Mouse (Mus musculus) heart, adult 18-20 months (tissue): Measurements from ENCODE around the gene Cnih3. TPM values are rescaled to one million over a fixed set of nuclear protein-coding genes. Genes with fewer than 3 reads are reported as not detected.

ENCODE experiments used
- DNase-seq, 2 experiments: peaks; one replicate each; pipeline ENCODE4 v3.0.0; 2021 to 2022; ENCODE audit warnings: mixed read lengths in 1 of 2
- long read RNA-seq, 2 experiments: library from polyadenylated mRNA; stranded (forward); transcript quantifications; one replicate each; pipeline ENCODE4 v2.0.0; 2021
- total RNA-seq, 2 experiments: library from RNA; stranded (reverse); gene quantifications; 2 replicates each; pipeline ENCODE4 v1.2.3; 2021

Gene Cnih3
- not detected for total RNA-seq
- long read RNA-seq, experiment 1, result 0 reads
- long read RNA-seq, experiment 2, result 0 reads

DNA sequence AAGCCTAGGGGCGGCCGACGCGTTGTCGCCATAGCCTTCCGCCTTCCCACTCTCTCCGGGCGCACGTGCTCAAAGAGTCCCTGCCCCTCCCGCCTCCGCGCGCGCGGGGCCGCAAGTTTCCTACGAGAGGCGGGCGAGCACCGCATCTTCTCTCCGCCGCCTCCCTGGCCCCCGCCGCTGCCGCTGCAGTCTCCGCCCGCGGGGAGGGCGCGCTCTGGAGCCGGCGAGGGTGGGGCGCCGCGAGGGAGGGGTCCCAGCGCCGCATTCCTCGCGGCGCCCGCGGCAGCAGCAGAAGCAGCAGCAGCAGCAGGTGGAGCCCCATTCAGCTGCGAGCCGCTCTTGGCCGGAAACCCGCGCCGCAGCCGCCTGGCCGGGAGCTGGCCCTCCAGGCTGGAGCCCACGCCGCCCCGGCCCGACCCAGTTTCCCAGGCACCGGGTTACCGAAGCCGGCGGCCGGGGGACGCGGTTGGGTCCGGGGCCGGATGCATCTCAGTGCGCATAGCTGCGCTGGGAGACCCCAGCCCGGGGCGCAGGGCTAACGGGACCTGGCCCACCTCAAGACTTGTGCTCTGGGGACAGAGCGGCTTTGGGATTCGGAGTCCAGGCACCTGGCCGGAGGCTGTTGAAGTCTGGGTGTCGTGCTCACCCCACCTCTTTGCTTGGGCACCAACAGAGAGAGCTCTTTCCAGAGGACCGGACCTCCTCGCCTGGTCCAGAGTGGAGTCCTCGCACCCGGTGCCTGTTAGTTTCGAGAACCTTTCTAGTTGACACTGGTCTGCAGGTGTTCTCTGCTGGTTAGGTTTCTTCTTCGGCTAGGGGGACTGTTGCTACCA lies at the start of gene Cnih3:
Cnih3 (plus strand) TSS at position 262 of the 833 bp plus-strand sequence.
- peak; percentile 25 to 34 for DNase-seq

DNA sequence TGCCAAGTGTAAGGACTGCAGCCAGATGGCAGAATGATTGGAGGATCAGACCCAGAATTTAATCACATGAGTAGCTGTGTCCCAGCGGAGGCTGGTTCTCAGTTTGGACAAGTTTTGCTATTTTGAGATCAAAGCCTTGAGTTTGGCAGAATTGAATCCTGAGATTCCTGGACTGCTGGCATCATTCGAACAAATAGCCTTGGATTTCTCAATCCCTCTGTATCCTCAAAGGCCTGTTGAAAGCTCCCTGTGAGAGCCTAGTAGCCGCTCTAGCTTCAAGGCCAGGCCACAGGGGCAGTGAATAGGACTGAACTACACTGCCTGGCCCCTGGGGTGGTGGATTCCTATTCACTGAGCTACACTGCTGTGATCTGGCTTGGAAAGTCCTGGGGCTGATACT lies 44.4 kb upstream of the Cnih3 start:
- DNase-seq, result peak in 1 of 2 experiments; percentile 4

DNA sequence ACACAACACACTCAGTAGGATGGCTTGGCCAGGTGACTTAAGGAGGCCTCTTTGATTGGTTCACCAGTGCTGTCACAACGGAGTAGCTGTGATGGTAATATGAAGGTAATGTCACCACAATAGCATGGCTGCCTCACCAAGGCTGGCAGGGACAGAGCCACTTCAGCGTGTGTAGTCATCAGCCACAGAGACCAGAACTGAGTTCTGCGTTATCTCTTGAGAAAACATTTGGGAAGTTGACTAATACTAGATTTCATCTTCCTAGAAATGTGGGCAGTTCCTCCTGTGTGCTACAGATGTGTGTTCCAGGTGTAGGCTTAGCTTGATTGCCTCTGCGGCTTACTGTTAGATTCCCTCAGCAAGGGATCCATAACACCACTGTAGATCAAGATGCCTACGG lies 41.7 kb upstream of the Cnih3 start:
- DNase-seq, result no peak

DNA sequence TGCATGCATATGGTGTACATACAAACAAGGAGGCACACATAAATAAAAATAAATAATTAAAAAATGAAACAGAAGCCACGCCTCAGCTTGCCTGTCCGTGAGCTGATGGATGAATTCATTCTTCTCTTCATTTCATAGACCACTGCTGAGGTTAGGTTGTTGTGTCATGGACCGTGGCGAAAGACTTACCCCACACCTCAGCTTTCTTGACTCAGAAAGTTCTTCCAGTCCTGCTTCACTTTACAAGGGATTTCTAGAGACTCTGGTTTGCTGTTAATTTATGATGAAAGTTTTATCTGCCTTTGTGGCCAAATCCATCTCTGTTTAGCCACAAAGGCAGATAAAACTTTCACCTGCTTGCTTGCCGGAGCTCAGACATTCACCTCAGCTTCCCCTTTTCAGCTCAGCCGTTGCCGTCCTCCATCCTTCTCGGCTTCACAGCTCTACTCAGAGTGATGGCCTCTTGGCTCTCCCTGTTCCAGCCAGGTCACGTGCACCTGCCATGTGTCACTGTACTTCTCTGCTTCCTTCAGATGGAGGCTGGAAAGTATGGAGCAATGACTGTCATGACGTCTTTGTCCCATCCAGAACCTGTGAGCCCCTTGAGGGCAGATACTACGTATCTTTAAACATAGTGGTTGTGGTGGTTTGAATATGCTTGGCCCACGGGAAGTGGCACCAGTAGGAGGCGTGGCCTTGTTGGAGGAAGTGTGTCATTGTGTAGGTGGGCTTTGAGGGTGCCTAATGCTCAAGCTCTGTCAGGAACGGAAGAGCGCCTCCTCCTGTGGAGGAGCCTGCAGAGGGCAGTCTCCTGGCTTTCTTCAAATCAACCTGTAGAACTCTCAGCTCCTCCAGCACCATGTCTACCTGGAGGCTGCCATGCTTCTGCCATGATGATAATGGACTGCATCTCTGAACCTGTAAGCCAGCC lies 40.0 kb upstream of the Cnih3 start:
- DNase-seq, result no peak

DNA sequence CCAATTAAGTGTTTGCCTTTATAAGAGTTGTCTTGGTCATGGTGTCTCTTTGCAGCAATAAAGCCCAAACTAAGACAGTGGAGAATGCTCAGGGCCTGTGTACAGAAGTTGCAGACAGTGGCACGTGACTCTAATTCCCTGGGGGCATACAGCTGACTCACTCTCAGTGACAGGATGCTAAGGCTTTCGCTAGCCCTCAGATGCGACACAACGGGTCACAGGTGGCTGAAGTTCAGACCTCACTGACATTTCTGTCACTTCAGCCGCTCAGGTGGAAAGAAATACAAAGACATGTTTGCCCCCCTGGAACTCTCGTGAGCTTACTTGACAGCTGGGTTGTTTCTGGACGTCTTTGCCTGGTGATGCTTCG lies 39.4 kb upstream of the Cnih3 start:
- no peak for DNase-seq

DNA sequence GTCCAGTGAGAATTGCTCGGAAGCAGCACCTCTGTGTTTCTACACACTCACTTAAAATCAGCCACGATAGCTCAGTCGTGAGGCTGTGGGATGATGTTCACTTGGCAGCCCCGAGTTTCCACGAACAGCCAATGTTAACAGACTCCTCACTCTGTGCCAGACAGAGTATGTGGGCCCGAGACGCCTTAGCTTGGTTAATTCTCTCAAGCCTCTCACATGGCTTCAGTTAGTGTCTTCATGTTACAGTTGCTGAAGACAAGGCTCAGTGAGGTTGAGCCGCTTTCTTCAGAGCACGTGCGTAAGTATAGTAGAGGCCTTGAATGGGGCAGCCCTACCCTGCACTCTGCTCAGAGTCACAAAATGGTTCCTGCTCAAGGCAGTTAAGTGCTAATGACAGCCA lies 38.1 kb upstream of the Cnih3 start:
- DNase-seq, result no peak

DNA sequence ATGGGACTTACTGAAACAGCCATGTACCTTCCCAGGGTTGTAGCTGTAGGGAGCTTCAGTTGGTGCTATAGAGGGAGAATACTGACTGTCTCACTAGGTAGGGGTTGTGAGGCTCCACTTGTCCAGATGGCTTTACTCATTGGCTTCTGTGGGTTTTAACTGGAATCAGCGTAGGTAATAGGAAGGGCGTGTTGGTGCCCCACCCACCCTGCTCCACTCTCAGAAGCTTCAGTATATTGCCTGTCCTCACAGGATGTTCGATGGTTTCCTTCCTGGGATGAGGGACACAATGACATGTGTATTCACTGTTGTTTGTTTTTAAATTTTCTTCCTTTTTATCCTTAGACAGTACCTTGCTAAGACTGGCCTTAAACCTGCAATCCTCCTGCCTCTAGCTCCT lies 37.1 kb upstream of the Cnih3 start:
- no peak for DNase-seq

DNA sequence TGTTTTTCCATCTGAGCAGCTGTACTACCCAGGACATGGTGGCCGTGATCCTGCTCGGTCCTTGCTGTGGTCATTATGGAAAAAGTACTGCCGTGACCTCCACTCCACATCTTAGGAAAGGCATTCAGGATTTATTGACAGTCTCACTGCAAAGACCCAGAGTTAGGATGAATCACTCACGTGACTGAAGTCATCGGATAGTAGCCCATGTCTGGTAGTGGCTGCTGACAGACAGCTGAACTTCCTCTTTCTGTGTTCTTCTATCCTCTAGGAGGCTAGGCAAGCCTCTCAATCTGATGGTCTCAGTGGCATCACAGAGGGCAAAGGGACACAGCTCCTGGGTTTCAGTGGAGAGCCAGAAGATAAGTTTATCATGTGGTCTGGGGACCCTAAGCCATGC lies 35.9 kb upstream of the Cnih3 start:
- DNase-seq, result no peak

DNA sequence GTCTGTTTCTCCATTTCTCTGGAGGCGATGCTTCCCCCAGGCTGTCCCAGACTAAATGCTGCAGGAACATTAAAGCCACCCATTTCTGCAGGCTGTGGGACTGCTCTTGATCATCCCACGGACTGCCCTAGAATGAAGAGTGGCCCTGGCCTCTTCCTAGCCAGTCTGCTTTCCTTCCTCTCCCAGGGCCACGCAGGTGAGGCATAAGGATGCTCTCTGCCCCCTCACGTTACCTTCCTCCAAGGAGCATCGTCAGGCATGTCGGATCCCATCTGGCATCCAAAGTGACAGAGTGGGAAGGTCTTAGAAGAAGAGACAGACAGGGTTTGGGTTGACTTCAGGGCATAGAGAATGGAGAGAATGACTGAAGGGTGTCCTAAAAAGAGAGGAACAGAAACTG lies 33.0 kb upstream of the Cnih3 start:
- no peak for DNase-seq

DNA sequence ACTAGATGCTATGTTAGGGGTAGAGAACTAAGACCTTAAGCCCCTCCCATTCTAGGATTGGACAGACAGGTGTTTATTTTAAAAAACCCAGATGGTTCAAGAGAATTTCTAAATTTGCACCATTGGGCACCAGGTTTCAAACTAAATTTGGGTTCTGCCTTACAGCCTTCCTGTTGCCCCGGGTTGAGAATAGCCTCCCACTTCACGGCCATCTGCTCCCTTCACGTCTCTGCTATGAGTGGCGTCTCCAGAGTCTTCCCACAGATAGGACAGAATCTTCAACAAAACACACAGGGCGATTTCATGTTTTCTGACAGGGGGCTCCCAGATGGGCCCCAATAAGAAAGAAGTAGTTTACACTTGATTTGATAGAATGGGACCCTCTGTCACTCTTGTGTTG lies 31.3 kb upstream of the Cnih3 start:
- DNase-seq, result no peak

DNA sequence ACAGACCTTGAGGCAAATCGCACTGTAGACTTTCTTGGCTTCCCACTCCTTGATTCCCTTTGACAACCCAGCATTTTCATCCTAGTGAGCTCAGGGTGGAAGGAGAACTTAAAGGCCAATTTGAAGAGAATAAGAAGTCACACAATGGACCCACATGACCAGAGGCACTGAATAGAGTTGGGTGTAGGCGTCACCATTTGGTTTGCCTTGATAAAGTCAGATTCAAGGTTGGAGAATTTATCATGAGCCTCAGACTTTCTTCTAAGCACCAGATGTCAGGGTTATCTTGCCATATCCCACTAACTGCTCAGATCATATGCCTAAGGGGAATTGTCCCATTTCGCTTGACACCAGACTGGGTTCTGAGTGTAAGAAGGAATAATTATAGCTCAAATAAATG lies 29.3 kb upstream of the Cnih3 start:
- no peak for DNase-seq

DNA sequence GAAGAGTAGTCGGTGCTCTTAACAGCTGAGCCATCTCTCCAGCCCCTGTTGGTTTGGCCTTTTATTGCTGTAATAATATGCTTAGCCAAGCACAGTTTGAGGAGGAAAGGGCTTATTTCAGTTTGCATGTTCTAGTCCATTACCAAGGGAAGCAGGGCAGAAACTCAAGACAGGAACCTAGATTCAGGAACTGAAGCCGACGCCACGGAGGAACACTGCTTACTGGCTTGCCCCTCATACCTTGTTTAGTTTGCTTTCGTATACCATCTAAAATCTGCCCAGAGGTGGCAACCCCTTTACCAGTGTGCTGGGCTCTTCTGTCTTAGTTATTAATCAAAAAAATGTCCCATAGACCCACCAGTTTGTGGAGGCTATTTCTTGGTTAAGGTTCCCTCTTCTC lies 25.3 kb upstream of the Cnih3 start:
- no peak for DNase-seq

DNA sequence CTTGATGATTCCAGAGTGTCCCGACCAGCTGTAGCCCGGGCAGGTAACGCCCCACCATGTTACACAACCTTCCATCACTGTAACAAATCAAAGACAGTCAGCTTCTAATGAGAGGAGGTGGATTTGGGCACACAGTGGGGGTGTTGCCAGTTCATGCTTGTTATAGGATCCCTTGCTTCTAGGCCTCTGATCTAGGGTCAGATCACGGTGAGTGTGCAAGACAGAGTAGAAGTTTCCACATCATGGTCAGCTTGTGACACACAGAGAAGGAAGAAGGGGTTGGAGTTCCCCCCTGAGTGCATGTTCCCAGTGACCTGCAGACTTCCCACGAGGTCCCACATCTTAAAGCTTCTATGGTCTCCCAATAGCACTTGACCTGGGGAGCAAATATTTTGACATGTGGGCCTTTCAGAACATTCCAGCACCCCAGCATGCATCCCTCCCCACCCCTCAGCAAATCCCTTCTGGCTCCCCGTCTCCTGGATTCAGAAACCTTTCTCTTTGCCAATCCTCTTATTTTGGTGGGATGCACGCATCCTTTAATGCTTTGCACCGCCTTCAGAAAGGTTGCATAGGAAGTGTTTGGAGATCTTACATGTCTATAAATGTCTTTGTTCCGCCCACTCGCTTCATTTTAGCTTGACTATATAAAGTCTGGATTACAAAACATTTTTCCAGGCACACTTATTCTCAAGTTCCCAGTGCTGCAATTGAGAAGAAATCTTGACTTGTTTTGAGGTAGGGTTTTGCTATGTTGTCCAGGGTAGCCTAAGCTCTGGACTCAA lies 24.6 kb upstream of the Cnih3 start:
- no peak for DNase-seq

DNA sequence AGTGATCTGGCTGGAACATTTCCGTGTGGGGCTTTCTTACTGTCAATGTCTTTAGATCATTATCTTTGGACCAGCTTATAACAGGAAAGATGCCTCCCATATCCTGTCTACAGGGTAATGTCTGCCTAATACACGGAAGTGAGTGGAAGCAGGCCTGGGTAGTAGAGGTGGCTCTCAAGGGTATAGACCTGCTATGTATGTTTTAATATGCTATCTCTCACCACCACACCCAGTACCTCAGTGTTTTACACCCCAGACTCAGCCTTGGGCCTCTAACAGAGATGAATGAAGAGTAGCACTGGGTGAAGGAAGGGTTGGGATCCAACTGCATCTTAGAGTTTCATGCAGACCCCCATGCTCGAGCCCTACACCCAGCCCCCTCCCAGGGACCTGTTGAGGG lies 23.3 kb upstream of the Cnih3 start:
- no peak for DNase-seq

DNA sequence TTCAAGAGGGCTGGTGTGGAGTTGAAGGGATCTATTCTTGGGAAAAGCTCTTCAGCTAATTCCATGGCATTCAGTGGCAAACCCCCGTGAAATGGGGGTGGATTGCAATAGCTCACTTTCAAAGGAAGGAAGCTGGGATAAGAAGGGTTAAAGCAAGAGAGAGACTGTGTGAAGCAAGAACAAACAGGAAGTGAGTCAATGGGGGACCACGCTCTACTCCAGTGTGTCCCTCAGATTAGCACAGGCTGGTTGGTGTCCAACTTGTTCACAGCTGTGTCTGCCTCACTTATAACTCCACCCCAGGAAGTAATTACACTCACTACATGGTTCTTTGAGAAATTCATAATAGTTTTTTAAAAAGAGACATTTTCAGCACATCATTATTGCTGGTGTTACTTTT lies 19.8 kb upstream of the Cnih3 start:
- DNase-seq, result peak; percentile 15 to 52

DNA sequence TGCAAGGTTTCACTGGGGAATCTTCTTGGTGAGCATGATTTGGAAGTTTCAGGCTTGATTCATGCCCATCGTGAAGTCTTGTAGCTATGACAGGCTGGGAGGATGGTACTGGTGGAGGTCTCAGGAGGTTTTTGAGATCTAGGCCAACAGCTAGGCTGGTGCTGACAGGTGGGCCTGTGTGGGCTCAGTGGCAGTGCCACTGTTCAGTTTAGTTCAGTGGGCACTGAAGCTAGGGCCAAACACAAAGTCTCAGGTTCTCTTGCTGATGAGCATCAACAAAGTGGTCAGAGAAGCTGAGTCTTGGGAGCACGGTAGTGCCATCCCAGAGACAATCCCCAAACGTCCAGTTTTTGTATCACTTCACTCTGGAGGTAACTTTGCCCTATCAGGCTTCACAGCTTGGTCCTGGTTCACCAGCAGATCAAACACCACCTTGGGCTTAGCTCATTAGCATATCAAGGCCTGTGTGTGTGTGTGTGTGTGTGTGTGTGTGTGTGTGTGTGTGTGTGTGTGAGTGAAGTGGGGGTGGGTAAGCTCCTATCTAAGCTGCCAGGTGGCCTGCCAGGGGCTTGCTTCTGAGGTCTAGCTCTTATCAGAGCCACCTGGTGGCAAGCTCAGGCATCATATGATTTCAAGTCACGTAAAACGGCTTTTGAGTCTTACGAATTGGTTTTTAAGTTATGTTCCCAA lies 18.0 kb upstream of the Cnih3 start:
- no peak for DNase-seq

DNA sequence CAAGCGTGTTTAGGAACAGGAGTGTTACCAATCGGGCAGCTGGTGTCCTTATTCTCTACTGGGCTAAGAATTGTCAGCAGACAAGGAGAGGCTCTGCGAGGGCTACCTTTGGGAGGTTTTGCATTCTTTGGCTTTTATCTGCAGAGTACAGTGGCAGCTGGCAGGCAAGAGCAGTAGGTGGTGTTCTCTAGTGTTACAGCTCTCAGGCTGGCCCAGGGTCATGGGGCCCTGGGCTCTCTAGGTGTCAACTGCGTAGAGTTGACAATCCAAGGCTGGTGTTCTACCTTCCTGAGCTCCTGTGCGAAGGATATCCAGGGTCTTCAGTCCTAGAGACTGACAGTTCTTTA lies 17.4 kb upstream of the Cnih3 start:
- no peak for DNase-seq

DNA sequence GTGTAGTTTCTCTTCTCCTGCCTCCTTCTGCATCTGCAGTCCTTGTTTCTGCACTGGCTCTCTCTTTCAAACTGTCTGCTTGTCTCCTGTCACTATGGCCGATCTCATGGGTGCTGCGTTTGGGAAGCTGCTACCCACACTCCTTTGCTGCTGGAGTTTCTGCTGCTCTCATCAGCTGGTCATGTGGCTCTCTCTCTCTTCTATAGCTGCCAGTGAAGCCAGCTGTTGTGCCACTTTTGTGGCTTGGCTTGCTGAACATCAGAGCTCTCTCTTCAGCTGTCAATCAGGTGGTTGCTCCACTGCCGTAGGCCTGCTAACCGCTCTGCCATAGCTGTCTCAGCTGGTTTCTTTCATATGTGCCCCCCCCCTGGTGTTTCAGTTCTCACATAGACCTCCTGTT lies 17.0 kb upstream of the Cnih3 start:
- no peak for DNase-seq

DNA sequence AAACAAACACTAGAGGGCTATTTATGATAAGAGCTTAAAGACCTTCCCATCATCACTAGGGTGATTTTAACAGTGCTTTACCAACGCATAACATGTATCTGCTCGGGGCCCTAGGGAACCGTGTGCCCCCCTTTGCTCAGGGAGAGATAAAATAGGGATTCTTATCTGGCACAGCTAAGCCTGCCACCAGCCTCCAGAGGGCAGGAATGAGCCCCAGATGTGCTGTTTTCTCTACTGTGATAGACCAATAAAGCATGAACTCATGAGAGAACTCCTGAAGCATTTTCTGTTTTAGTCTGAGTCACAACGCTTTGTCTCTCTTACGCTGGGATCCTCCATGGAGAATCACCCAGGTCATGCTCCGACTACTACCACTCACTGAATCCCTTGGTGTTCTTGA lies 15.6 kb upstream of the Cnih3 start:
- no peak for DNase-seq

DNA sequence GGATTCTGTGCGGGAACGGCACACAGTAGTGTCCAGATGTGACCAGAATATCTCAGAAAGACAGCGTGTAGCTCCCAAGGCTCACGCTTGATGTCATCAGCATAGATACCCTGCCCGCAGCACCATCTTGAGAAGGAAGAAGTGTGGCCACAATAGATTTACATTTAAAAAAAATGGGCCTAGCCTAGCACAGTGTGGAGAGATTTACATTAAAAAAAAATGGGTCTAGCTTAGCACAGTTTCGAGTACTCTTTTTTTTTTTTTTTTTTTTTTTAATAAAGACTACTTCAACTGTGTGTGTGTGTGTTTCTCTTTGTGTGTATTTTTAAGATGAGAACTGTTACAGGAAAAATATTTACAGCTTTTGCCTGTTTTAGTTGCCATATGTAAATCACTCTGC lies 13.3 kb upstream of the Cnih3 start:
- DNase-seq, result no peak

DNA sequence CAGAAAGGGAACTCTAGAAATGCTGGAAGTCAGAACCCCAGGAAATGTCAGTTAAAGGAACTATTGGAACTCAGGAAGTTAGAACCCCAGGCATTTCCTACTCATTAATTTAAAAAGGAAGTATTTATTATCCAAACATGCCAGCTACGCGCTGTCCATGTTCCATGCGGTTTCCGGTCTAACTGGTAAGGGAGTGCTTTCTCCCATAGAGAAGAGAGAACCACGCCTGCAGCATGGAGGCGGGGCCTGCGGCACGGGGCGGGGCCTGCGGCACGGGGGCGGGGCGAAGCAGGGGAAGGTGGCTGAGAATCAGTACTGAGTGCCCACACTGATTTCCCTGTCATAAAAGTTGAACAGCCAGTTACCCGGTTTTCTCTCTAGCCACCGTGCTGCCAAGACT lies 6.9 kb upstream of the Cnih3 start:
- peak; percentile 45 to 55 for DNase-seq

DNA sequence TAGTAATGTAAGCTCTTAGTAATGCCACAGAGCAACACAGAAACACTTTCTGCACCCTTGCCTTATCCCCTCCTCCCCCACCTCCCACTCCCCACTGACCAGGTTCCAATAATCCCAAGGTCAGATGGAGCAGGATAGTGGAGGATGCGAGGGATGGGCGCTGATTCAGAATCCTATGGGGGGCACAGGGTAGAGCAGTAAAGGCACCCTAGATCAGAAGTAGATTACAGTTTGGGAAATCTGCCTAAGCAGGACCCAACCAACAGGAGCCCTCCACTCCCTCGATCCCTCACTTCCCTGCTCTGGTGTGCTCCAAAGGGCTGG lies 423 bp upstream of the Cnih3 start:
- DNase-seq, result no peak
